Mouse (Mus musculus): Measurements from ENCODE around the gene Agap1.

Agap1 gene

DNA sequence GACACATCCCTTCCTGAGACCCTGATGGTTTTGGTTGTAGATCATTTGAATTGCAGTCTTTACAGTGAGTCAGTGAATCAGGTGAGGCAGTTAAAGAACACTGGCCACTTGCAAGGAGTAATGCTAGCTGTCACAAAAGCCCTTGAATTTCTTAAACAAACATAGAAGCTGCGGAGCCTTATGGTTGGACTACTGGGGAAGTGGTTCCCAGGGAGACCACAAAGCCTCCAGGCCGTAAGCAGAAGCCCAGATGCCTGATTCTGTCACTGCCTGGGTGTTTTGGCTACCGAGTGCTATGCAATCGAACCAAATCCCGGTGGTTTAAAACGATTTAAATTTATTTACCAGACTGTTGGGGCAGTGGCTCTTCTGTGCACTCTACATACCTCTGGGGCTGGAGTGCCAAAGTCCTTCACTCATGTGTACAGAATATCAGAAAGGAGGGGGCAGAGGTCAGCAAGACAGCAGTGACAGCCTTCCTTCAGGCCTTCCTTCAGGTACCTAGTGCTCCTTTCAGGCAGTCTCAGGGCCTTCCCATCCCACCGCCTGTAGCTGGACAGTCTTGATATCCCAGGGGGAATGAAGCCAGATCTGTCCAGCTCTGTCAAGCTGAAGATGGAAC, 264.3 kb downstream of the Agap1 start:
- no peak for DNase-seq

DNA sequence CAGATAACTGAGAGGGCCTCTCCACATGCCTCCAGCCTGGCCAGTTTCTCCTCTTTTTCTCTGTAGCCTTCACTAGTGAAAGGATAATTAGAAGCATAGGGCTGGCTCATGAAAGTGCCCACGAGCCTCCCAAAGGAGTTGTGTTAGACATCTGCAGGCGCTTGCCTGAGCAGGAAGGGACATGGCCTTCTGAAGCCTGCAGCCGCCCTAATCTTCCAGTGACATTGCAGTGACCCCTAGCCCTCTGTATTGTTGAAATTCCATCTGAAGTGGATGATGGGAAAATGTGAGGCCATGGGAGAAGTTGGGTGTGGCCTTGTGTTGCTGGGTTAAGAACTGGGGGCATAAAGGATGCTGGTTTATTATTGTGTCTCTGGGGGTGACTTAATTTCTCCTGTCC, 269.5 kb downstream of the Agap1 start:
- no peak for DNase-seq

DNA sequence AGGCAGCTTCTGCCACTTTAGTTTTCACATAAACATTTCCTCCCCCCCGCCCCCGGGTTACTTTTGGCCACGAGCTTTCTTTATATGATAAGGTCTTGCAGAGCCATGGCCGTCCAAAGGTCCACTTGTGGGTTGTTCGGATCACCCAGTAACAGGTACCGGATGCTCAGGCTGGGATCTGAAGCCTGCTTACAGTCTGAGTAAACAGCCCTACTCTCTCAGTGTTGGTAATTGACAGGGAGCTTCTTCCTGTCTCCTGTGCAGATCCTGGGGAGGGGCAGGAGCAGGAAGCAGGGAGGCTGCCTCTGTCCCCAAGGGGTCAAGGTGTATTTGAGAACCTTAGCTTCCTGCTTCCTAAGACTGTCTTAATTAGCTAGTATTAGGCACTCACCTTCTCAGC, 269.9 kb downstream of the Agap1 start:
- no peak for DNase-seq

DNA sequence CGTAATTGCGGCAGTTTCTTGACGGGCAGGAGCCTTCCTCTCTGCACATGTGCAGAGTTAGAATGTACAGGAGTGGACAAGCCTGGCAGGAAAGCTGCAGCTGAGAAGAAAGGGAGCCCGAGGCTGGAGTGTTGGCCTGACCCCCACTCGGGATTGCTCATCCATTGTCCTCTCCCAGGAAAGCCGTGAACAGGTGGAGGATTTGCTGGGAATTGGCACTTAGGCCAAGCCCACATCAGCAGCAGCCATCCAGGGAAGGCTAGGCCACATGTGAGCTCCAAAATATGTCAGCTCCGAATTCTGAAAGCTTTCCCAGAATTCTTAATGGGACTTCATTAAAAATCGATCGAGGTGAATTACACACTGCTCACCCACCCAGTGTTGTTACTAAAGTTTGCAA, 270.4 kb downstream of the Agap1 start:
- no peak for DNase-seq

DNA sequence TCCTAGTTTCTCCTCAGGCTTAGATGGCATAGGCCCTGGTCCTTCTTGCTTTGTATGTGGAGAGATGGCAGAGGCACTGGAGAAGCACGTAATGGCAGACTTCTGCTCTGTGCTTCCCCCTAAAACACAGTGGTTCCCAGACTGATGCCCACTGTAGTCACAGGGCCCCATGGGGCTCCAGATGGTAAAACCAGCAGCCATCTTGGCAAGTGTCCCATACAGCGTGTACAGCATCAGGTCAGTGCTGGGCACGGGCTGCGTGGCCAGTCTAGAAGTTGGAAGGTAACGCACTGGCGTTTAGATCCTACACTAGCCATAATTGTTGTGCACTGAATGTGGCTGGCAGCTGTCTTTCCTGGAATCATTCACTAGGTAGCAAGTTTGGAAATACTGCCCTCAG, 273.9 kb downstream of the Agap1 start:
- no peak for DNase-seq

DNA sequence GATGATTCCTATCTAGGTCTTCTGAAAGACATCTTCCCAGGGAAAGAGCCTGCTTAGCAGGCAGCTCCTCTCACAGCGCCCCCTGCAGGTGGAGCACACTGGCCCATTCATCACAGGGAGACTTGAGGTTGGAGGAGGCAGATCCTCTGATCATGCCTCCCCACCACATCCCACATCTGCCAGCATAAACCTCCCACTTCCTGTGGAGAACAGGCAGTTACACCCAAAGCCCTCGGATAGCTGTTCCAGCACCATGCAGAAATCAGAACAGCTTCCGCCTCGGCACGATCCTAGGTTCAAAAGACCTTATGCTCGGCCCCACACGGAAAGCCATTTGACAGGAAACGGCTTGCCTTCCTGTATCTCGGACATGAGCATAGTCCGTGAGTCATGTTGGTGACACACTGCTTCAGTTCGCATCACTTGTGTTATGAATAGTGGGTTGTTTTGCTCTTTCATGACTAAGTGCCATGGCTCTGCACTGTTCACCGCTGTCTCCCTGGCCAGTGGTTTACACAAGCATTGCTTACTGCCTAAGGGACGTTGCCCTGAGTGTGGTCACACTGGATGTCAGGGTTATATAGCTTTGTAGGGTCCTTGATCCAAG, 276.1 kb downstream of the Agap1 start:
- DNase-seq, result no peak

DNA sequence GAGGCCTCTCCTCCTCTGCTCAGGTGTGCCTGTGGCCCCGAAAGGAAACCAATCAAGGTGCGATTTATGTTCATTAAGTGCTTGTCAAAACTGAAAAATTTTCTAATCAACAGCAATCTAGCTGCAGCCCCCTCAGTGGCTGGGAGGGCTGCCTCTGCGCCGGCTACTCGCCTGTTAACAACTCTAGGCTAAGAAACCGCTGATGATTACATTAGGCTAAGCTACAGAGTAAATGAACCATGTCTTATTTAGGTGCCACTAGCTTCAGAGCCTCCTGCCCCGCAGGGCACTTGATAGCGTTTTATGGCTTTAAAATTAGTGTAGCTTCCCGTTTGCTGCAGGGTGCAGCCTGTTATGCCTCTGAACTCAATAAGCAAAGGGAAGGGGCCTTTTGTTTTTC, 279.8 kb downstream of the Agap1 start:
- no peak for DNase-seq

DNA sequence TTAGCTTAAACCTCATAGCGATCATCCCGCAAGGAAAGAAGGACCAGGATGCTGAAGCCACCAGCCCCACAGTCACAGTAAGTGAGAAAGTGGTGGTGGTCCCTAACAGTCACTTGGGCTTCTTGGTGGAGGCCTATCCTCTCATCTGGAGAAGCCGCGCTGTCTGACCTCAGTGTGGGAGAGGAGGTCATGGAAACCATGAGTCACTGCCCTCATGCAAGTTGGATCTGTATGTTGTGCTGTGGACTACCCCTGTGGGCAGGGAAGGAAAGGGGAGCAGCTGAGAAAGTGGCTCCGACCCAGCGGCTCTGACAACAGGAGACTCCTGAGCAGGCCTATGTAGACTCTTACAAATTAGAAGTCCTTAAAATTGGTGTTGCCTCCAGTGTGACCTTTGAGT, 280.5 kb downstream of the Agap1 start:
- no peak for DNase-seq

DNA sequence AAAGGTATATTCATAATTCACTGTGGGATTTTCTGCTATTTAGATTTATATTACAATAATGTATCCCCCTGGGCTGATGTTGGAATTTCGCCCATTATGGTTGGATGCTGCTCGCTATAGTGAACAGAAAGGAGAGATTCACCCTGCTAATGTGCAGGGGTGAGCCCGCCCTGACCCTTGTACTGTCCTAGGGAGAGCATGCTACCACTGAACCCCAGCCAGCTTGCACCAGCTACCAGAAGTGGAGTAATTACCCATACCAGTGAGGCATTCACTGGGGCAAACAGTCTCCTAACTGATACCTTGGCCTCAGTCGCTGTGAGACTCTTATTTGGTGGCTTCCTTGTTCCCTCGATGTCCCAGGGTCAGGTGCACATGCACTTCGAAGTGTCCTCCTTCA, 281.4 kb downstream of the Agap1 start:
- peak; percentile 36 for DNase-seq

DNA sequence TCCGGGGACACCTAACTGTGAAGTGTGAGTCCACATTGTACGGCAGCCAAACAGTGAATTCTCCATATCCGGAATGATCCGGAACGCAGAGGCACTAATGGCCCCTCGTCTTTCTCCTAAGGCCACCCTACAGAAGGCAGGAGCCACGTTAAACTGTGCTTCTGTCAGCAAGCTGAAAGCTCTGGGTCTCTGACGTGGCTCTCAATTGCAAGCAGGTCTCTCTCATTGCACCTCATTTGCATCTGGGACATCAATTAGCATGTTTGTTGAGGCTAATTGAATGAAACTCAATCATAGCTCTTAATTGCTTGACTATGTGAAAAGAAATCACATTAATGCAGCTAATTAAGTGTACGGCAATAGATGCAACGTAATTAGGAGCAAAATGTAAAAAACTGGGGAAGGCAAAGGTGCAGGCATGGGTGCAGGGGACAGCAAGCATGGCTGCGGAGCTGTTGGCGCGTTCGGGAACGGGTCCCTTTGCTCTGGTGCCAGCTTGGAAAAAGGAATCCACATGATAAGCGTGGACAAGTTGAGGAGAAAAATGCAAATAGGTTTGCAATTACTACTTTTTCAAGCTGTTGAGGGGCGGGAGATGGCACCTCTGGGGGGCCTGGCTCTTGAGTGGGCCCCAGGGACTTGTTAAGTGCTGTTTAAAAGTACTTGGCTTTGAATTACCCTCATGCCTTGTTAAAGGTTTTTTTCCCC, 284.6 kb downstream of the Agap1 start:
- no peak for DNase-seq

DNA sequence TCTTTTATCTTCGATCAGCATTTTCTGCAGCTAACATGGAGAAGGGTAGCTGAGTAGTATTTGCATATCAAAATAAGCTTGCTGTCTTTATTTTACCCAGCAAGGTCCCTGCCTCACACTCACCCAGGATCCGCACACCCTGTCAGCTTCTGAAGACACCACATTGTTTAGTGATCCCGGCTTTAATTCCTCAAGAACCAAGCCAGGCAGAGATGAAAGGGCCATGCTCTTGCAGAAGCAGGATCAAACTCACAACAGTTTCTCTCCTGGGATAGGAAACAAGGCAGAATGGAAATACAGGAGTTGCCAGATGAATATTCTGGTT, 285.1 kb downstream of the Agap1 start:
- no peak for DNase-seq

DNA sequence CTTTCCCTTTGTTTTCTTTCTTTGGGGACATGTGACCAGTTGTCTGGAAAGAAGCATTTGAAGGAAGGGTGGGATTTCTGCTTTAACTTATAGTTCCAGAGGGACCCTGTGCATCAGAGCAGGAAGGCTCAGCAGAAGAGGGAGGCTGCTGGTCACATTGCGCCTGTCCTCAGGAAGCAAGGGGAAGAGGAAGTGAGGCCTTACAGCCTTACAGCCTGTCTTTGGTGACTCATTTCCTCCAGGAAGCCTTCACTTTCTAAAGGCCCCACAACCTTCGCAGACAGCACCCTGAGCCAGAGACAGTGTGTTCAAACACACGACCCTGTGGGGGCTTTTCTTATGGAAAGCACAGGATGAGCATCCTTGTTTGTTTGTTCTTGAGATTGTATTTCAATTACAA, 287.8 kb downstream of the Agap1 start:
- no peak for DNase-seq

DNA sequence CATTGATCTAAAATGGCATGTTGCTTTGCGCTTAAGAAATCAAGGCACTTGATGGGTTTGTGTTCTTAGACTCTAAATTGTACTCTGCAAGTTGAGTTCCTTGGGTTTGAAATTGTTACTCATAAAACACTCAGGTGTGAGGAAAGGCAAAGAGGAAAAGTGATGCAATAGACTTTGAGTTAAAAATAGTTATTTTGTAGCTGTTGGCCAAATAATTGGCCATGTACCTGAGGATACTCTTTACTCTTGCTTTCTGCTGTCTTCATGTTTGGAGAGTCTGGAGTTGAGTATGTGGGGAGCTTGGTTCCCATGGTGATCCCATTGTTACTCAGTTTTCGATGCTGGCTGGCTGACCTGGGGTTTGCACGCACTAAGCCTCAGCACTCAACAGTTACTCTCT, 291.6 kb downstream of the Agap1 start:
- DNase-seq, result no peak

DNA sequence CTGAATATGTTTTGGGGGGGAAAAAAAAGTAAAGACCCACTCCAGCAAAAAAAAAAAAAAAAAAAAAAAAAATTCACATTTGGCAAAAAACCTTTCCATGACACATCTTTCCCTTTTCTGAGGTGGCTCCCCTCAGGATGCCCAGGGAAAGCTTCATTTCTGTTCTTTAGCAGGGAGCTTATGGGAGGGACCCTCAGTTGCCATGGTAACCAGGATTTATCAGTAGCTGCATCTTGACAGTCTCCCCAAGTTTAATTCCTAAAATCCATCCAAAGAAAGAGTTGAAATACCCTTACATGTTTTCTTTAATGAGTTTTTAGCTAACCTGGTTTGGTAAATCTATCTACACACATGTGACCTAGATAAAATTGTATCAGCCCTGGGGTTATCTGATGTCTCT, 295.1 kb downstream of the Agap1 start:
- DNase-seq, result no peak

DNA sequence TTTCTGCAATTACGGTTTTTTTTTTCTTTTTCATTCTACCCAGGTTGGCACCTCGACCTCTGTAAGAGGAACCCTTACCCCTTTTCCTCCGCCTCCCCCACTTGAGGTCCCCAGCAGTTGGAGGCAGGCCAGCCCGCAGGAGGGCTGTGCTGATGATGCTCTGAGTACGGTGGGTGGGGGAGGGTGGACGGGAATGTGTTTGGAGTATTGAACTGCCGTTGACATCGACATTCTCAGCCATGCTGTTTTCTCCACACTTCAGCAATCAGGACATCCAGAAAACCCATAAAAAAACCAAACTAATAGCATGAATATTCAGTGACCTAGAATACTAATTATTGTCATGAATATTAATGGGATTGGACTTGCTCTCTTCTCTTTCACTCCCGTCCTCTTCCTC, 295.9 kb downstream of the Agap1 start:
- DNase-seq, result peak; percentile 39

DNA sequence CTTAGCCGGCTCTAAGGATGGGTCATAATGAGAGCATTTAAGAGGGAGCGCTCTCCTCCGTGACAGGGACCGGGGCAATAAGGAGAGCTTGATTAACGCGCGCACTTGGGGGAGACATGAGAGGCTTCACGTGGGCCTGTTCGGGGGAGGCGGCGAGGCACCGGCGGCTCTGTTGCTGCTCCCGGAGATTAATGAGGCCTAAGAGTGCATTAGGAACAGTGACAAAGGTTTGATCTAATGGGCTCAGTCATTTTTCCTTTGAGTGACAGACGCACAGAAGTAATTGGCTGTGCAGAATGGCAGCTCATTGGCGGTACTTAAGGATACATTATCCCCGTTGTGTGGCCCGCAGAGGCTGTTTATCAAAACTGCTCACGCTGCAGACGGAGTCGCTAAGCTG, 296.3 kb downstream of the Agap1 start:
- DNase-seq, result no peak

DNA sequence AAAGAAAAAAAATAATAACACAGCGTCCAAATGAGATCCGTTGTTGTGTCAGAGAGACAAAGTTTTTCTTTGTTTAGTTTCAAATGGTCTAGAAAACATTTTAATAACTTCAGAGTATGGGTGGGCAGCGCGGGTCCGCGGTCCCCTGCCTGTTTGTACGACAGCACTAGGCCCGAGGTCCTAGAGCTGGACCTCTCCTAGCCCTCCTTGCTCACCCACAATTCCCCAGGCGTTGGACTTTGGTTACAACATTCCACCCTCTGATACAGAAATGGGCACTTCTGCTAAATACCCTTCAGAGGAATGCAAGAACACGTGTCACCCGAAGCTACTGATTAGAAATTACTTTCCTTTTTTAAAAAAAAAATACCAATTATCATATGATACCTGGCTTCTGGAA, 296.7 kb downstream of the Agap1 start:
- no peak for DNase-seq

DNA sequence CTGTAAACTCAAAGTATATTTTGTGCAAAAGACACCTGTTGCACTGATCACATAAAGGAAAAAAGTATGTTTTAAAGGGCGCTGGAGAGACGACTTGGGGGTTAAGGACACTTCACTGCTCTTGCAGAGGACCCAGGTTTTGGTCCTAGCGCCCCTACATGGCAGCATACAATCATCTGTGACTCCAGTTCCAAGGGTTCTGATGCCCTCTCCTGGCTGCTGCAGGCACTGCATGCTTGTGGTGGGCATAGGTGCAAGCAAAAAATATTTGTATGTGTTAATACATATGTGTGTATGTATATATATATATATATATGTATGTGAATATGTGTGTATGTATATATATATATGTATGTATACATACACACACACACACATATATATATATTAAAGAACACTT, 298.1 kb downstream of the Agap1 start:
- DNase-seq, result no peak

DNA sequence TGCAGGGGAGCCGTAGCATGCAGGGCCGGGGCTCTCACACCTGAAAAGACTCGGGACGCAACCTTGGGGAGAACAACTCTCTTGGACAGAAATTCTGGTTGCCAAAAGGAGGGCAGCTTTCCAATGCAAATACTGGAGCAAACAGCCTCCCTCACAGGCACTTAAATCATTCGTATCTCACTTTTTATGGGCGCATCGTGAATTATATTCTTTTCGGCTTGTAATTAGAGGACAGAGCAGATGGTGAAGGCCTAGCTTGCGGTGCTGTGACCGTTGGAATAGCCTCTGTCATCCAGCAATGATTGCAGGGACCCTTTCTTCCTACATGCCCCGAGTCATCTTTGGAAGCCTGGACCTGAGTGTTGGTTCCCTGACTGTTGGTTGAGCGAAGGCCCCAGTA, 300.8 kb downstream of the Agap1 start:
- peak; percentile 38 for DNase-seq

DNA sequence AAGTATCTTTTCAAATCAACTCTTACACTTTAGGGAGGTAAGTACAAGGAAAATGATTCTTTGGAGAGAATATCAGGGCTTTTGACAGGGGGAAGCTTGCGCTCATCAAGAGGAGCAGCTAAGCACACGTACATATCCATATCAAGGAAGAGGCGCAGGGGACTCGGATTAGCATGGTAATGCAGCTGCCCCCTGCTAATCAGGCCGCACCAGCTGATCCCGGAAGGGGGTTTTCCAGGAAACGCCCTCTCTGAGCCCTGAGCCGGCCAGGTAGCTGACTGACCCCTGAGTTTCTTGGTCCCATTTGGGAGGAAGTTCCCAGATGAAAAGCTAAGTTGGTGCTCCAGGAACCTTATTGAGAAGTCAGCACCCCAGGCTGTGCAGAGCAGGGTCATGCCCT, 301.8 kb downstream of the Agap1 start:
- no peak for DNase-seq

DNA sequence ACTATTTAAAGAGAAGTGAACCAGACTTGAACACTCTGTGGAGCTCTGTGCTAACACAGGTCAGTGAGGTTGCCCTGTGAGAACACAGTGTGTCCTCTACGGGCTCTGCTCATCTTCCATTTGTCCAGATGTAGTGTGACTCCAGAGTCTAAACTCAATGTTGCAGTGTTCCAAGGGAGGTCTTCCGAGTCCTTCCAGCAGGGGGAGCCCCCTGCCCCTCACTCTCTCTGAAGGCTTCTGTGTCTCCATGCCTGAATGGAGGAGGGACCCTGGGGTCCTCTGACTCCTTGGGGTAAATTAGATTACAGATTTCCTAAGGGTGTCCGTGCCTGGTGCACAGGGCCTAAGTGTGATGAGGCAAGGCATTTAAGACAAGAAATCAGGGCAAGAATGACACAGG, 302.9 kb downstream of the Agap1 start:
- peak; percentile 44 for DNase-seq

DNA sequence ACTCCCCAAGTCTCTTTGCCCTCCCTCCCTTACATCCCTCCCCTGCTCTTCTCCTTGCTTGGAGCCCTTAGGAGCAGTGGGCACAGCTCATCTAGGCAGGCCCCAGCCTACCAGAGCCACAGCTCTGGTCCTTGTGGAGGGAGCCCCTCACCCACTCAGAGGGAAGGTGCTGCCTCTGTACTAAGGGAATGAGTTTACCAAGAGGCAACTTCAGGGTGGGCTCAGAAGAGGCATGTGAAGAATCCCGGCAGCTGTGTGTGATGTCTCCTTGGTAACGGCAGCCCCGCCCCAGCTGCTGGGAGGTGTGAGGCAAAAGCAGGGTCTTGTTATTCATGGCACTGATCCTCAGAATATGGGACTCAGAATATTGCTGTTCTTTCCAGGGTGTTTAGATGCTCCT, 309.3 kb downstream of the Agap1 start:
- DNase-seq, result no peak

DNA sequence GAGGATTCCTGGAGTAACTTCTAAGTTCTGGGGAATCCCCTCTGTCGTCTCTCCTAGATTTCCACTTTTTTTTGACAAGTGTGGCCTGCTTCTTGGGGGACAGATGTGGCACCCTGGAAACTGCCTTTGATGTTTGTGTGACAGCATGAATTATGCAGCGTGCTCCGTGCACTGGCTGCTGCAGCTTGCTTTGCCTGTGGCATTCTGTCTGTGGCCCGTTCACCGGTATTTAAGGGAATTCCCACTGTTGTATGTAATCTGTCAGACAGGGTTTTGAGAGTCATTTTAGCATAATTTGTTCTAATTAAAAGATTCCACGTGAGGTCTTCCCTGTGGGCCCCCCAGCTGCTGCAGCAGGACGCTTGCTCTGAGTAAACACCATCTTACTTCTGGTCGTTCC, 312.3 kb downstream of the Agap1 start:
- no peak for DNase-seq

DNA sequence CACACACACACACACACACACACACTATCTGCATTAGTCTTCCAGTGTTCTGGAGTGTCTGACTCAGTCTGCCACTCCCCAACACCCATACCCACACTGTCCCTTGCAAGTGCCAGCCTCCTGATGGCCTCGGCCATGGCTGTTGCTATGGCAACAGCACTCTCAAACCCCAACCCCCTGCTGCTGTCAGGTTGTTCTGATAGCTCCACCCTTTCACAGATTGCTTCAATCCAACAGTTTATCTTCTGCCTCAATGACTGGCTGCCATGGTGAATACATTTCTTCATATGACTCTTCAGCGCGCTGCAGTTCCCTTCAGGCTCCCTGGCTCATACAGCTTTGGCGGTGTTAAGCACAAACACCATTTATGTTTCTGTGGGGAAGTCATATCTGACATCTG, 315.0 kb downstream of the Agap1 start:
- no peak for DNase-seq

DNA sequence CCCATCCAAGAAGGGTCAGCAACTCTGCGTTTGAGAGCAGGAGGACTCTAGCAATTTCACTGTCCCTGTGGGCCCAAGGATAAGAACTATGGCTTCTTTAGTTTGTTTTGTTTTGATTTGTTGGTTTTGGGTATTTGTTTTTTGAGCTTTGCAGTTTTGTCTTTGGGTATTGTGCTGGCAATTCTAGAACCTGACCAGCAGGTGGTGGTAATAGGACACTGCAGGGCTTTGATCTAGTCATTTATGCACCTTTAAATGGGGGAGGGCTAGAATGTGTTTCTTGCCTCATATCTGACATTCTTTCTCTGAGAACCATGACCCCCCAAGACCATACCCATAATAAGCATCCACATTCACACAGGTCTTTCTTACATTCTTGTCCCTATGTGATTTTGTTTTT, 315.7 kb downstream of the Agap1 start:
- no peak for DNase-seq
